Mouse (Mus musculus) granulocyte monocyte progenitor cell, adult 5-6 weeks (primary cell): ENCODE results near the gene Rbm4b. TPM values are rescaled to one million over a fixed set of nuclear protein-coding genes. Genes with fewer than 3 reads are reported as not detected.

Experiments used
- ATAC-seq: replicated peaks from 2 replicates; pipeline ENCODE4 v1.8.0; 2016; ENCODE audit warnings: mild to moderate bottlenecking, moderate TSS enrichment, inconsistent platforms; ENCODE audit not compliant: poor library complexity, severe bottlenecking
- total RNA-seq, 2 experiments: library from RNA; stranded (forward) in 1 of 2; stranded (reverse) in 1 of 2; fragments of 200-712, 200-1000 nt in 1 of 2; fragments of >200 nt in 1 of 2; fragmentation: Nextera tagmentation in 1 of 2; gene quantifications; 2 replicates each; pipeline ENCODE4 v1.2.3; 2014 to 2017

The Rbm4b gene
- total RNA-seq (2014; fragmentation: Nextera tagmentation) (7.1 and 11.0 TPM in 2 replicates), total RNA-seq (2017) (9.8 and 17.5 TPM in 2 replicates)

DNA sequence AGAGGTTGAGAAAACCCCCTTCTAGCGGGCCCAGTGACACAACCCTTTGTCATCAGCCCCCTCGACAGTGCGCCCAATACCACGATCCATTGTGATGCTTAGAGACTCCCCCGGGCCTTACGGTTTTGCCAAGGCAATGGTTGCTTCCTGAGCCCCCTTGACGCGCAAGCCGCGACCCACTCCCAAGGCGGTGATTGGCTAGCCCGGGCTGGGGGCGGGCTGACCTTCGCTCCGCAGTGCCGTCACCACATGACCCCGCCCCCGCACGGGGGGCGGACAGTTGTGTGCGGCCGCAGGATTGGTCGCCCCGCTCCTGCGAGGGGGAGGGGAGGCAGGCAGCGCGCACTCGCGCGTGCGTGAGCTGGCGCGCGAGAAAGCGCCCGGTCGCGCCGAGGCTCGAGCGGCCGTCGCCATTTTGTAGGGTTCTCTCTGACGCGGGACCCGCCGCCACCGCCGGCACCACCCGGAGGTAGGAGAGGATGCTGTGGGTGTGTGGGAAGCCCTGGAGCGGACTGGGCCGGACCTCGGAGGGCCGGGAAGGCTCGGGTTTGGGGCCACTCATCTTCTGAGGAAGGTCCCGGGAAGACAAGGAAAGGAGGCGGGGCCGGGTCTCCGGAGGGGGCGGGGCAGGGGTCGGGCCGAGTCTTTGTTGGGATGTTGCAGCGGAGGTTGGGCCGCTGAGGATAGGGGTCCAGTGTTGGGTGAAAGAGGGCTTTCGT, at the start of gene Rbm4b:
Gene Rbm4b, plus strand, starts transcription at position 305 of the 719 bp plus-strand sequence.
- peak; percentile 94 for ATAC-seq

DNA sequence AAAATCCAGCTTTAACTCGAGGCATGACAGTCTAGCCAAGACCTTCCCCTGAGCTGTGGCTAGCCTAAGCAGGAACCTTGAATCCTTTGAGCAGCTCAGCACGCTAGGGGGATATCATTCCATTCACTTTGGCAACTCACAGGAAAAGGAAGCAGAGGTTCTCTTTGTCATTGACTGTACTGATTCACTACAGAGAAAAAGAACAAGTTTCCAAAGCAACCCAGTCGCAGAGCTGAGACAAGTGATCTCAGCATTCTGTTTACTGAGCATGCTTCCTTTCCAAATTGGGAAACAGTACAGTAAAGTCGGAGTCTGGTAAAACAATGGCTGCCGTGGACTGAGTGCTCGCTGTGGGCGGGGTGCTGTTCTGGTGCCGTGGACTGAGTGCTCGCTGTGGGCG, 47.5 kb upstream of the Rbm4b start:
- ATAC-seq: no peak

DNA sequence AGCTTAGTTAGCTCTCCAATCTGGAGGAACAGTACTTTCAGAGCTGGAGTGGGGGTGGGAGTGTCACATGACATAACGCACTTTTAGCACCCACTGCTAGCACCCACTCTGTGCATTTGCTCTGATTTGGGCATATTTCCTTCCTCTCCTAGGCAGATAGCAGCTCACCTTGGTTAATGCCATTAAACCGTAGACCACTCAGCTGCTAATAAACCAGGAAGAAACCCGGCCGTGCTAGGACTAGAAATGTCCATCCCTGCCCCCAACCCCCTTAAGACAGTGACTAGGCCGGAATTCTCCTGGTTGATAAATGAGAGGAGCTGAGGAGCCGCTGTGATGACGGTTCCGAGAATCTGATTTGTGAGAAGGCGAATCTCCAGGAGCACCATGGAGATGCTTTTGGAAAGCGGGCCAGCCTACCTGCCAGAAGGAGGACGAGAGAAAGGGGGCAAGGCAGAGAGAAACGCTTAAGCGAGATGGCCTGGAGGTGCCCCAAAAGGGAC, 45.1 kb upstream of the Rbm4b start, which contains the start of gene Sptbn2:
Gene Sptbn2, plus strand, starts transcription at position 70 of the 503 bp plus-strand sequence.
- ATAC-seq: no peak

DNA sequence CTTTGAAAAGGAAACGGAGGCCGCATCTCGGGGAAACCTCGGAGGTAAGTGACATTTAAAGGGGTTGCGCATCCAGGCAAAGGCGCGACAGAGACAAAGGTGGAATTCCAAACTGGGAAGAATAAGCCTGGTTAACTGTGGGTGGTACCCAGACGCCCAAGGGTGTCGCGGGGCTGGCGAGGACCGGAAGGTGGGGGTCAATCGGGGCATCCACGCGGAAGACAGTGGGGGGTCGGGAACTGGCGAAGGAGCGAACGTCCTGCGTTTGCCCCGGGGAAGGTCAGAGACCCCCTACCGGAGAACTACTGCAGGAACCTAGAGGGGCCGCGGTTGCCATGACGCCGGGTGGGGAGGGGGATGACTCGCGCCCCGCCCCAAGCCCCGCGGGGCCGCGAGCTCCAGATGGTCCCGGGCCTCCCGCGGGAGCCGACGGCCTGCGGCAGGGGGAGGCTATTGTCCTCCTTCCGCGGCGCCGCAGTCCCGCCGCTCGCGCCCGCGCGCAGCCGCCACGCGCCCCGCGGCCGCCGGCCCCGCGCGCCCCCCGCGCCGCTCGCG, 44.6 kb upstream of the Rbm4b start:
- no peak for ATAC-seq

DNA sequence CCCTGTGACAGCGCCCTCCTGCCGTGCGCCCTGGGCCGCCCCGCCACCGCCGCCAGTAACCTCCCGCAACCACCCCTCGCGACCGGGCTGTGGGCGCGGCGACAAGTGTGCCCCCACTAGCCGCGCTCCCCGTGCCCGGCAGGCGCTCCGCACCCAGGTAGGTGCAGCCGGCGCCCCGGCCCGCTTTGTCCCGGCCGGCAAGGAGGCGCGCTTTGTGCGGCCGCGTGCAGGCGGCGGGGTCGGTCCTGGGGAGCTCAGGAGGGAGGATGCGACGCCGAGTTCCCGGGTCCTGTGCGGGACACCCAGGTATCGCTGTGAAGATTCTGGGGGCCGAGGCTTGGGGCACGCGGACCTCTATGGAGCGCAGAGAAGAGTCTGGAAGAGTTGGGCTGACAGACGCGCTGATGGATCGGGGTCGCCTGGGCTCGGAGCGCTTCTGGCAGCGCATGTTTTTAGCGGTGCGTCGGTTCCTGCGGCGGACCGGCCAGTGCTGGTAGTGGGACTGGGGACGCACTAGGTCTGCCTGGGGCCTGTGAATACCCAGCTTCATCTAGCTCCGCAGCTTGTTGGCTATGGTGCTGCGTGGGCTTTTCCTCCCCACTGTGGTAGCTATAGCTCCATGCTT, 44.0 kb upstream of the Rbm4b start:
- no peak; the same call in none of the 2 replicates for ATAC-seq

DNA sequence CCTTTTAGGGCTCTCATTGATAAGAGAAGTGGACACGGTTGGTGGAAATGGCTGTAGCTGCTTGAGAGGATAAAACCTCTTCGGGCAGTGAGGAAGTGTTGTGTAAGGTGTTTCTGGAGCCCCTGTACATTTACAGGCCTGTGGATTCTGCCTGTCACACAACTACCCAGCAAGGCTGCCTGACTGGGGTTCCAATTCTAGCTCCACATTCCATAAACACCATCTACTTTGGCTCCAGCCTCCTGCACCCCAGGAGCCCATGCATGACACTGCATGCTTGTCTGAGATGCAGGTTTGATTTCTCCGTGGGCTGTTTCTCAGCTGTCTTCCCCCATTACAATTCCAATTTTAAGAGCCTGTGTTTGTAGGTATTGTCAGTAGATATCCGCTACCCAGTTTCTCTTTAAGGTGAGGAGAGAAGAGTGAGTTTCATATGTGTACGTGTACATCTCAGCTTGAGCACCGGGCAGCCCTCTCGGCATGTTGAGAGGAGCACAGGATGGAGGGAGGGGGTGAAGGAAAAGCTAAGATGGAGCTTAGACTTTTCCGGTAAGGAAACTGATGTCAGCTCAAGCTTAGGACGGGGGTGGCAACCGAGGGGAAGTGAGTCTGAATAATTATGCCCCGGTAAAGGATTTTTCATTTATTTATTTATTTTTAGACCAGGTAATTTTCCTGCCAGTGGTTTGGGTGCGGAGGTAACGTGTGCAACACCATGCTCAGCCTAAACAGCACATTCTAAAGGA, 43.3 kb upstream of the Rbm4b start:
- ATAC-seq: no peak; the same call in 1 of the 2 replicates

DNA sequence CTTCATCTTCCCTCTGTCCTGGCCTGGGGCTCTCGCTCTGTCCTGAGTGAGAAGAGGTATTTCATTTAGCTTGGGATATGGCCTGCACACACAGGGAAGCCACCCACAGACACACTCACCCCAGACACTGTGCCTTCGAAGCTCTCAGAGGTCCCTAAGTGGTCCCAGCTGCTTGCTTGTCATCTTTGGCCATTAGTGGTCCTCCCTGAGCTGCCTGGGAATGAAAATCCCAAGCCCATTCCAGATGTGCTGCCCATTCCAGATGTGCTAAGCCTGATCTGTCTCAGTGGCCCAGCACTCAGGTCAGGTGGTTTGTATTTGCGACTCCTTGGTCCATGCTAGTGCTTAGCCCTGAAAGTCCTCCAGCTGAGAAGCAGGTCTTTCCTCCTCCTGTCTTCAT, 42.4 kb upstream of the Rbm4b start:
- ATAC-seq: no peak

DNA sequence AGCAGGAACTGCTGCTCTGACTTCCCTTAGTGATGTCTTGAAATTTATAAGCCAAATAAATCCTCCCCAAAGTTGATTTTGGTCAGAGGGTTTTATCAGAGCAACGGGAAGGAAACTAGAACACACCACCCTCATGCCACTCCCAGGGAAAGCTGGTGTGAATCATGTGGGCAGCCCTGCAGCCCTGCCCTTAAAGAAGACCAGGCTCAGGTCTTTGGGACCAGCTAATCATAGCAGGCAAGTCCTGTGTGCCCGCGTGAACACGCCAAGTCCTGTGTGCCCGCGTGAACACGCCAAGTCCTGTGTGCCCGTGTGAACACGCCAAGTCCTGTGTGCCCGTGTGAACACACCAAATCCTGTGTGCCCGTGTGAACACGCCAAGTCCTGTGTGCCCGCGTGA, 39.5 kb upstream of the Rbm4b start:
- no peak for ATAC-seq

DNA sequence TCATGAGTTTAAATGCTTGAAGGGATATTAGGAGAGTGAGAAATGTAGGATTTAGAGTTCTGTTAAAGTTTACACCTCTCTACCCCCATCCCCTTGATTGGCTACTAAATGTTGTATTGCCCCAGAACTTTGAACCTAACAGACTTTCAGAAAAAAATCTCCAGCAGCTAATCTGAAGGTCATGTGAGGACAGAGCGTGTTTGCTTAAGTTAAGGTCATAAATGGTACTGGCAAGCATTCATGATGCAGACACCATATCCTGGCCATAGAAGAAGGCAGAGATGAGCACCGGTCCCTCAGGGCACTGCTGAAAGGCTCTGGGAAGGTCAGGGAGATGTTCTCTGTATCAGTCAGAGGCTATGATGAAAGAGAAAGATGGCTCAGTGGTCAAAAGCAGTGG, 39.0 kb upstream of the Rbm4b start:
- ATAC-seq: no peak

DNA sequence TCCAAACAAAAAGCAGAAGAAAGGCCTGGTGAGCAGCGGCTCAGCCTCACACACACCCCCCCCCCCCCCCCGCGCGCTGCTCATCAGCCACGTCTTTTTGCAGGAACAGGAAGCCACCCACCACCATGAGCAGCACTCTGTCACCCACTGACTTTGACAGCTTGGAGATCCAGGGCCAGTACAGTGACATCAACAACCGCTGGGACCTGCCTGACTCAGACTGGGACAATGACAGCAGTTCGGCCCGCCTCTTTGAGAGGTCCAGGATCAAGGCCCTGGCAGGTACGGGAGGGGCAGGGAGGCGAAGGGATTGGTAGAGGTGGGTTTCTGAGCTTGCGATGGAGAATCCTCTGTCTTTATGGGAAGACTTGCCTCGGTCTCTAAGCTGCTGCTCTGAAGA, 37.6 kb upstream of the Rbm4b start:
- ATAC-seq: peak; percentile 82

DNA sequence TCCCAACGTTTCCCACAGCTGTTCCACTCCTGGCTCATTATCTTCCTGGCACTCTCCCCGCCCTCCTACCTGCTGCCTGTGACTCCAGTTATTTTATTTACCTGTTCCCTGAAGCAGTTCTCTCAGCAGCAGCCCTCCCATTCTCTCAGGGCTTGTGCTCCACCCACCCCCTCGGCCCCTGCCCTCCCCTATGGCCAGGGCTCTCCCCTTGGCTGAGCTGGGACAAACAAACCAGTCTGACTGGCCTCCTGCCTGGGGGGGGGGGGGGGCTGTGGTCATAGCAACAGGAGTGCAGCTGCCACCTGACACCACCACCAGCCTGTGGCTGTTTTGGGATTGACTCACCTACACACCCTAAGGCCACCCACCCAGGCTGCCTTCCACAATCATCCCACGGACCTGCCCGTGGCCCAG, 36.9 kb upstream of the Rbm4b start:
- no peak for ATAC-seq

DNA sequence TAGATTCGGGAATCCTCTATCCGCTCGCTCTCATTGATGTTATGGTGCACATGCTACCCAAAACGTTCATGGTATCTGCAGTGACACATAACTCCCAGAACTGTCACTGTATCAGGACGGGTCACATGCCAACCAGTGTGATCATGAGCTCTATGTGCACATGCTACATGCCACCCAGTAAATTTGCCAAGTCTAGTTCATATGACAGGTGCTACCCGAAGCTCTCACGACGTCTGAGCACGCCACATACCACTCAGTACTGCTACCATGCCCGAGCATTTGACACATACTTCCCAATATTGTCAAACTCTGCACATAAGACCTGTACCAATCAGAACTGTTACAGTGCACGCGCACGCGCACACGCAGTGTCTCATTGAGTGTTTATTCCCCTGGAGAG, 36.2 kb upstream of the Rbm4b start:
- ATAC-seq: no peak

DNA sequence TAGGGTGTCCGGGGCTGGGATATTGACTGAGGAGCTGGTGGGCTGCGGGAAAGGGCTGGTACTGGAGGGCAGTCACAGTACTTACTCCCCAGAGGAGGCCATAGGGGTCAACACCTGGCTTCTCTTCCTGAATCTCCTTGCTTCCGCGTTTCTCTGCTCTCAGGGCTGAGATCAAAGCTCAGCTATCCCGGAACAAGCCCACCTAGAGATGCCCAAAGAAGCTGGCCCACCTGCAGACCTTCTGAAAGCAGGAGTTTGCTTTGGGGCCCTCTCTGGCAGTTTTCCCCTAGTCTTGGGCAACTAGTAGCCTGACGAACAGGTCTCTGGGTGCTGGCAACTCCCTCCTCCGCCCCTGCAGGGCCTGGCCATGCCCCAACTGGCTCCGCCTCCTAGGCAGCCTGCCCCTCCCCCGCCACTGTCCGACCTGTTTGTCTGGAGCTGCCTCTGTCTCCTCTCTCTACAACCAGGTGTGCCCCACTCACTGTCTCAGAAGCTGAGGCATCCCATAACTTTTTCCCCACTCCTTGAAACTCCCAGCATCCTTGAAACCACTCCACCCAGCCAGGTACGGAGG, 35.5 kb upstream of the Rbm4b start:
- no peak for ATAC-seq

DNA sequence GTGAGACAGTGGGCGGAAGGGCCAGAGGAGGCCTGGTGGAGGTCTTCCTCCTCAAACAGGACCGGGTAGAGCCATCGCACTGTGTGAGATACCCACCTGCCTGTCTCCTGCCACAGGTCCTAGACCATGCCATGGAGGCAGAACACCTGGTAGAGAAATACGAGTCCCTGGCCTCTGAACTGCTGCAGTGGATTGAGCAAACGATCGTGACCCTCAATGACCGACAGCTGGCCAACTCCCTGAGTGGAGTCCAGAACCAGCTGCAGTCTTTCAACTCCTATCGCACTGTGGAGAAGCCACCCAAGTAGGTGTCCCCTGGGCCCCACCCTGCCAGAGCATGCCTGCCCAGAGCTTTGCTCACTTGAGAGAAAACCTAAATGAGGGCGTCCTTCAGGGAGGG, 27.1 kb upstream of the Rbm4b start:
- ATAC-seq: no peak

DNA sequence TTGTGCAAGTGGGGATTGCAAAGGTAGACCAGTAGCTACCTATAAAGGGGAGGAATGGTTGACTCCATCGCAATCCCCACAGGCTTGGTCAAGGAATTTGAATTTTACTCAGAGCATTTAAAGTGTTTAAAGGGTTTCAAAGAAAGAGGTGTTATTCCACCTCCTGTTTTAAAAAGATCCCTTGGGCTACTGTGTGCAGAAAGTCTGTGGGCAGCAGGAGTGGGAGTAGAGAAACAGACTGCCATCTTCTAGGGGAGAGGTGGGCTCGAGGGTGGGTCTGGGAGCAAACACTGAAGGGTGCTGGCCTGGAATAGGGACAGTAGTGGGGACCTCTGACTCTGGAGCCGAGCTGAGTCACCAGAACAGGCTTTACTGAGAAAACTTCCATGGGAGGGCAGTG, 23.2 kb upstream of the Rbm4b start:
- no peak for ATAC-seq

DNA sequence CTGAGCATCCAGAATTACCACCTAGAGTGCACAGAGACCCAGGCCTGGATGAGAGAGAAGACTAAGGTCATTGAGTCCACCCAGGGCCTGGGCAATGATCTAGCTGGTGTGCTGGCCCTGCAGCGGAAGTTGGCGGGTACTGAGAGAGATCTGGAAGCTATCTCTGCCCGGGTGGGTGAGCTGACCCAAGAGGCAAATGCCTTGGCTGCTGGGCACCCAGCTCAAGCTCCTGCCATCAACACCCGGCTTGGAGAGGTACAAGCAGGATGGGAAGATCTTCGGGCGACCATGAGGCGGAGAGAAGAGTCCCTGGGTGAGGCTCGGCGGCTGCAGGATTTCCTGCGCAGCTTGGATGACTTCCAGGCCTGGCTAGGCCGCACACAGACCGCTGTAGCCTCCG, 18.4 kb upstream of the Rbm4b start:
- ATAC-seq: no peak

DNA sequence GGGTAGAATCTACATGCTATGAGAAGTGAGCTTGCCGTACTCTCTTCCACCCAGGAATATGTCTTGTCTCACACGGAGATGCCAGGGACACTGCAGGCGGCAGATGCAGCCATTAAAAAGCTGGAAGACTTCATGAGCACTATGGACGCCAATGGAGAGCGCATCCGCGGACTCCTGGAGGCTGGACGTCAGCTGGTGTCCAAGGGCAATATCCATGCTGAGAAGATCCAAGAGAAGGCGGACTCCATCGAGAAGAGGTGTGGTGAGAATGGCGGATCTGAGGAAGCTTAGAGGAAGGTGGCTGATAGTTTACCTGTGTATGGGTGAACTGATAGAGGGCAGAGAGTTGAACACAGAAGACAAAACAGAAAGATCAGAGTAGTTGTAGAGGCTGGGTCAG, 17.2 kb upstream of the Rbm4b start:
- ATAC-seq: no peak

DNA sequence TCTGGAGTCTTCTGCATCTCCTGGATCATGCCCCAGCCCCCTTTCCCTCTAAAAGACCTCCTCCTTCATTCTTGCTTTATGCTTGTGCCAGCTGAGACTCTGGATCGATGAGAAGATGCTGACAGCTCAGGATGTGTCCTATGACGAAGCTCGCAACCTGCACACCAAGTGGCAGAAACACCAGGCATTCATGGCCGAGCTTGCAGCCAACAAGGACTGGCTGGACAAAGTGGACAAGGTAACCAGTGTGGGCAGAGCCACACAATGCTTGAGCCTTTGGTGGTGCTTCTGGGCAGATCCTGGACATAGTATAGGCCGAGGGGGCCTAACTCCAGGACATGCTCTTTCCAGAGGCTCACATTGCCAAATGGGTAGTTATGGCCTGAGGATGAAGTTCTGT, 16.5 kb upstream of the Rbm4b start:
- no peak for ATAC-seq

DNA sequence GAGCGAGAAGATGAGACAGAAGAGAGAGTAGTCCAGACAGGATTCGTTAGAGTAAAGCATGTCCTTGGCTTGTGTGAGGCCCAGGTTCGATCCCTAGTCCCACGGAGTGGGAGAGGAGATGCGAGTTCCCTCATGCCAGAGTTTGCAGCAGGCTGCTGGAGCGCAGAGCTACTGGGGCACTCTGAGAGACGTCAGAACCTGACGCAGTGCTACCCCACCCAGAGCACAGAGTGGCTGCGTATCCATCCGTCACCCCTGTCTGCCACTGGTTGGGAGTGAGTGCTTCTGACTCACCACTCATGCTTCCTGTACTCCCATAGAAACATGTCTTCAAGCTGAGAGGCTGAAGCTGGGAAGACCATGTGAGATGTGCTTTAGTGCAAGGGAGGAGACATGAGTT, 14.8 kb upstream of the Rbm4b start:
- ATAC-seq: no peak

DNA sequence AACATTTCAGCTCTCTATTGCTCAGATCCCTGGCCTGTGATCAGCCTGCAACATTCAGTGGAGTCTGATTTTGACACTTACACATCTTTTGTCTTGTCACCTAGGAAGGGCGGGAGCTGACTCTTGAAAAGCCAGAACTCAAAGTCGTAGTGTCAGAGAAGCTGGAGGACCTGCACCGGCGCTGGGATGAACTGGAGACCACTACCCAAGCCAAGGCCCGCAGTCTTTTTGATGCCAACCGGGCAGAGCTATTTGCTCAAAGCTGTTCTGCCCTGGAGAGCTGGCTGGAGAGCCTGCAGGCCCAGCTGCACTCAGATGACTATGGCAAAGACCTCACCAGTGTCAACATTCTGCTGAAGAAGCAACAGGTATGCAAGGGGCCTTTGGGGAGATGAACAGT, 14.1 kb upstream of the Rbm4b start:
- no peak for ATAC-seq

DNA sequence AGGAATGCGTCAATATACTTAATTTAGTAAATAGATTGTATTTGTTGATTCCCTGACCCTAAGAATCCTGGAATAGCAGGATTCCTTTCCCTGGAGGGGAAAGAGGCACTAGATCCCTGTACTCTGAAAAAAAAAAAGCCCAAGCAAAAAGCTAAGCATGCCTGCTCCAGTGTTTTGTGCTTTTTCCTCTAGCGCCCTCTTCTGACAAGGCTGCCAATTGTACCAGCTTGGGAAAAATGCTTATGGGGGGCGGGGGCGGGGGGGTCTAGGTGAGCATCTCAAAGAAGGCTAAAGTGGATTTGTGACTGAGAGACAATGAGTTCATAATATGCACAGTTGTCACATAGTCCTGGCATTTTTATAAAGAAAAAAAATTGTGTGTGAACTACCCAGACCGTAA, 12.8 kb upstream of the Rbm4b start:
- no peak for ATAC-seq
